Mouse (Mus musculus) kidney, postnatal 36 days (tissue): ENCODE data around the gene Gm7954.
"Not testable (repeated sequence)": the region's sequence is repeated elsewhere in the genome, so short reads cannot be mapped to it uniquely, and the experiment has no call there.

ENCODE experiments used
- DNase-seq, 2 experiments: peaks; one replicate each; pipeline ENCODE4 v3.0.0; 2021 to 2022; ENCODE audit warnings: mixed read lengths in 2 of 2

Gm7954 gene

GRCm38 (mm10) chr14:41453418-41453817, at the start of gene Gm7954:
Gm7954 (minus strand) TSS chr14:41453518.
- DNase-seq = not testable (repeated sequence)

GRCm38 (mm10) chr14:41489385-41489784, 36.1 kb upstream of the Gm7954 start, which contains the start of gene Gm3486:
Gm3486 (minus strand) TSS chr14:41489485.
- not testable (repeated sequence) for DNase-seq

GRCm38 (mm10) chr14:41425393-41426075, 27.8 kb downstream of the Gm7954 start:
- DNase-seq = peak; percentile 23 to 61

- not testable (repeated sequence) for DNase-seq
Measured at GRCm38 (mm10) chr14:41424694-41425093, 28.6 kb downstream of the Gm7954 start.

GRCm38 (mm10) chr14:41408181-41408580, 45.1 kb downstream of the Gm7954 start, which contains the start of gene Gm6482:
Gm6482 (minus strand) TSS chr14:41408281.
- DNase-seq = not testable (repeated sequence)
